Mouse (Mus musculus): ENCODE data around the gene Slc10a1. TPM values are rescaled to one million over a fixed set of nuclear protein-coding genes. Genes with fewer than 3 reads are reported as not detected.

Slc10a1 gene
- polyA plus RNA-seq, 1 experiment from 2014 or later: 0.95 TPM

DNA sequence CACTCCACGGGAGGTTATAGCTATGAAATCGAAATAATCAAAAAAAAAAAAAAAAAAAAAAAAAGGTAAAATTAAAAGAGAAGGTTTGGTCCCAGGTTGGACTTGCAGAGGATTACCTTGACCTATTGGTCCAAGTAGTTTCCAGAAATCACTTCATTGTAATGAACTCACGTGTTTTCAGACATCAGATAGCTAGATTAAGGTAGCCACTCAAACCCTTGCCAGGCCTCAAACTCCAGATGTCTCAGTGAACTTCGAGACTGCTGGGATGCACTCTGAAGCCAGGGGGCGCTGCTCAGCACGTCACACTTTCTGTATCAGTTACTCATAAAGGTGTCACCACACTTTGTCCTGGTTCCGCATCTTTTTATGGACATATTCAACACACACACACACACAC is 50.7 kb downstream of the Slc10a1 start:
- WGBS: 55% methylated on average over 7 of the region's 7 CpGs
- H3K9ac ChIP-seq (ENCODE audit: low read depth, low read length): no peak overlapping the region
- H3K4me2 ChIP-seq: no peak overlapping the region
- no peaks in the 10 kb centered on the region for H3K4me1 ChIP-seq (replicated peaks; ENCODE audit: control insufficient read depth, insufficient read depth, low read length)
- DNase-seq (ENCODE audit: low spot score) (no peak), ATAC-seq (replicated peaks; ENCODE audit: low FRiP score) (no peak)
- H3K27ac ChIP-seq (ENCODE audit: low read depth, low read length): no peak overlapping the region
- no peak overlapping the region for H3K4me3 ChIP-seq (ENCODE audit: low read depth, low read length)
- H3K27me3 ChIP-seq (replicated peaks; ENCODE audit: control insufficient read depth, insufficient read depth, low read length): peaks cover 6% of the 10 kb centered on the region; the same call in 1 of the 2 replicates
- no peaks in the 10 kb centered on the region for H3K36me3 ChIP-seq (ENCODE audit: control insufficient read depth, insufficient read depth, low read length)
- no peaks in the 10 kb centered on the region for H3K9me3 ChIP-seq (ENCODE audit: control insufficient read depth, low read length)

DNA sequence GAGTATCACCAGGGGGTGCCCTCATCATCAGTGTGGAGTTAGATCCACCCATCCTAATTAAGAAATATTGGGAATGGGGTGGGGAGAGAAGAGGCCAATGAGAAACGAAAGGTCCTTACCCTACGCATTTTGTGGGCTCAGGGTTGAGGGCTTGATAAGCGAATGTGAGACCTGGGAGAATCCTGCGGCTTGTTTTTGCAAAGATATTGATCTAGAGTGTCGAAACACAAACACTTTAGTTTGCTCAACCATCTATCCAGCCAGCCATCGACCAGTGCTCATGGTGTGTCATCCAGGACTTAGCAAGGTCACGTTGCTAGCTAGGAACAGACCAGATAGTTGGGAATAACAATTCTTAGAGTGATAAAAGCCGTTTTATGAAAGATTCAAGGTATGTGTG is 58.9 kb downstream of the Slc10a1 start:
- H3K36me3 ChIP-seq (ENCODE audit: control insufficient read depth, insufficient read depth, low read length): no peaks in the 10 kb centered on the region
- H3K9me3 ChIP-seq (ENCODE audit: control insufficient read depth, low read length): no peaks in the 10 kb centered on the region; the same call in 1 of the 2 replicates
- H3K4me2 ChIP-seq: no peak overlapping the region
- no peak for DNase-seq (ENCODE audit: low spot score)
- no peak overlapping the region for H3K9ac ChIP-seq (ENCODE audit: low read depth, low read length)
- H3K27me3 ChIP-seq (replicated peaks; ENCODE audit: control insufficient read depth, insufficient read depth, low read length): no peaks in the 10 kb centered on the region
- H3K4me1 ChIP-seq (replicated peaks; ENCODE audit: control insufficient read depth, insufficient read depth, low read length): no peaks in the 10 kb centered on the region
- 66% methylated on average over 8 of the region's 8 CpGs for WGBS
- H3K4me3 ChIP-seq (ENCODE audit: low read depth, low read length): no peak overlapping the region
- no peak overlapping the region for H3K27ac ChIP-seq (ENCODE audit: low read depth, low read length)
- peak; percentile 43; the same call in 1 of the 2 replicates for ATAC-seq (replicated peaks; ENCODE audit: low FRiP score)

Other genes starting within 250 kb of the Slc10a1 start
- not detected in 2 replicates for gene Ccdc177, start 208.0 kb downstream of the Slc10a1 start, polyA plus RNA-seq (2014; fragmentation: Nextera tagmentation; extraction: Ambion mirVana)
- gene Susd6, start 178.2 kb downstream of the Slc10a1 start, polyA plus RNA-seq (2014; fragmentation: Nextera tagmentation; extraction: Ambion mirVana): 21.5 and 21.7 TPM in 2 replicates
- gene Srsf5, start 23.2 kb downstream of the Slc10a1 start, polyA plus RNA-seq (2014; fragmentation: Nextera tagmentation; extraction: Ambion mirVana): 423 and 425 TPM in 2 replicates
- 10.9 and 12.7 TPM in 2 replicates for gene Smoc1, start 58.1 kb upstream of the Slc10a1 start, polyA plus RNA-seq (2014; fragmentation: Nextera tagmentation; extraction: Ambion mirVana)